Mouse (Mus musculus) lung, embryonic 14.5 days (tissue): ENCODE measurements around the gene Ankdd1b. TPM values are rescaled to one million over a fixed set of nuclear protein-coding genes. Genes with fewer than 3 reads are reported as not detected.

Experiments used
- ATAC-seq: fragments of 200-750 bp; cut with Nextera tagmentation; 2 replicates; pipeline ENCODE4 v1.8.0; 2017; ENCODE audit warnings: mild to moderate bottlenecking, moderate TSS enrichment, moderate library complexity; ENCODE audit not compliant: insufficient read depth
- DNase-seq: peaks from one replicate; pipeline ENCODE4 v3.0.0-alpha.2; 2015
- H3K27ac ChIP-seq: fragments of 300-500 bp; sonication (generic); 2 replicates; pipeline ENCODE4 v1.5.1; 2014; ENCODE audit warnings: low read depth, mild to moderate bottlenecking, moderate library complexity
- H3K27me3 ChIP-seq: fragments of 300-500 bp; sonication (generic); 2 replicates; pipeline ENCODE4 v1.6.1; 2014; ENCODE audit warnings: low read length, control low read depth; ENCODE audit not compliant: insufficient read depth
- H3K36me3 ChIP-seq: fragments of 300-500 bp; sonication (generic); 2 replicates; pipeline ENCODE4 v1.6.1; 2014; ENCODE audit warnings: control low read depth; ENCODE audit not compliant: insufficient read depth
- H3K4me1 ChIP-seq: fragments of 300-500 bp; sonication (generic); 2 replicates; pipeline ENCODE4 v1.6.1; 2014; ENCODE audit warnings: antibody characterized with exemption, control low read depth; ENCODE audit not compliant: insufficient read depth
- H3K4me2 ChIP-seq: fragments of 300-500 bp; sonication (generic); 2 replicates; pipeline ENCODE4 v1.6.1; 2014; ENCODE audit warnings: mild to moderate bottlenecking
- H3K4me3 ChIP-seq: fragments of 300-500 bp; sonication (generic); 2 replicates; pipeline ENCODE4 v1.5.1; 2014; ENCODE audit warnings: low read depth, low read length
- H3K9ac ChIP-seq: fragments of 300-500 bp; sonication (generic); 2 replicates; pipeline ENCODE4 v1.6.1; 2014
- H3K9me3 ChIP-seq: fragments of 300-500 bp; sonication (generic); 2 replicates; pipeline ENCODE4 v1.6.1; 2016; ENCODE audit warnings: low read depth, low read length, control low read depth
- CTCF ChIP-seq: IDR thresholded peaks from 2 replicates; pipeline ENCODE4 v1.5.1; 2016; ENCODE audit warnings: antibody characterized with exemption, low read depth
- WGBS: fragments of 180-500 bp; shearing (Covaris S2); extraction: QIAGEN DNeasy Blood & Tissue Kit; methylation state at CpG from one replicate; pipeline ENCODE4 v1.1.7; 2014; 5-methylcytosine and 5-hydroxymethylcytosine counted together
- polyA plus RNA-seq: library from polyadenylated mRNA; unstranded; fragments of >200 nt; fragmentation: Nextera tagmentation; extraction: Ambion mirVana; gene quantifications from 2 replicates; pipeline ENCODE4 v1.2.1, GENCODE M21; 2014

Gene Ankdd1b
- polyA plus RNA-seq, 1 experiment from 2014 or later = not detected

GRCm38 (mm10) chr13:96377883-96378282 lies 93.1 kb downstream of the Ankdd1b start:
- no peak for ATAC-seq
- no peaks in the 10 kb centered on the region for H3K36me3 ChIP-seq
- no peak for DNase-seq
- no peak overlapping the region for H3K4me3 ChIP-seq
- no peaks in the 10 kb centered on the region for H3K27me3 ChIP-seq
- no peak overlapping the region for H3K9ac ChIP-seq
- H3K4me2 ChIP-seq = no peak overlapping the region
- WGBS = 52% methylated on average over 4 of the region's 4 CpGs
- no peaks in the 10 kb centered on the region for H3K4me1 ChIP-seq
- no peaks in the 10 kb centered on the region for H3K9me3 ChIP-seq
- no peak overlapping the region for H3K27ac ChIP-seq
- no peak for TF ChIP-seq CTCF

GRCm38 (mm10) chr13:96376871-96377270 lies 94.1 kb downstream of the Ankdd1b start:
- no peak for TF ChIP-seq CTCF
- H3K9ac ChIP-seq = no peak overlapping the region
- no peaks in the 10 kb centered on the region for H3K4me1 ChIP-seq
- ATAC-seq (no peak), DNase-seq (peak; percentile 30)
- no peak overlapping the region for H3K27ac ChIP-seq
- no peak overlapping the region for H3K4me2 ChIP-seq
- 79% methylated on average over 18 of the region's 18 CpGs for WGBS
- H3K27me3 ChIP-seq = no peaks in the 10 kb centered on the region
- H3K4me3 ChIP-seq = no peak overlapping the region
- no peaks in the 10 kb centered on the region for H3K36me3 ChIP-seq
- H3K9me3 ChIP-seq = no peaks in the 10 kb centered on the region

GRCm38 (mm10) chr13:96375519-96375918 lies 95.5 kb downstream of the Ankdd1b start:
- Histone ChIP-seq H3K9ac (no peak overlapping the region), H3K9me3 (no peaks in the 10 kb centered on the region), H3K36me3 (no peaks in the 10 kb centered on the region), H3K4me1 (no peaks in the 10 kb centered on the region), H3K4me2 (no peak overlapping the region), H3K27me3 (no peaks in the 10 kb centered on the region), H3K4me3 (no peak overlapping the region), H3K27ac (no peak overlapping the region)
- ATAC-seq (no peak), DNase-seq (peak; percentile 23)
- peak; percentile 23; the same call in 1 of the 2 replicates for TF ChIP-seq CTCF
- WGBS = 2% methylated on average over 2 of the region's 2 CpGs

Other genes starting within 250 kb of the Ankdd1b start
- gene Poc5, start 82.9 kb downstream of the Ankdd1b start, polyA plus RNA-seq = 18.1 and 18.3 TPM in 2 replicates
- gene Gm17622, start 19.5 kb upstream of the Ankdd1b start, polyA plus RNA-seq = not detected in 2 replicates
- gene Polk, start 71.4 kb upstream of the Ankdd1b start, polyA plus RNA-seq = 10.2 and 11.3 TPM in 2 replicates
- 10.7 TPM in 2 replicates for gene Col4a3bp, start 71.4 kb upstream of the Ankdd1b start, polyA plus RNA-seq
- 73.8 and 75.0 TPM in 2 replicates for gene Hmgcr, start 199.7 kb upstream of the Ankdd1b start, polyA plus RNA-seq